Mouse (Mus musculus): ENCODE results near the gene Kank1.

Gene Kank1

DNA sequence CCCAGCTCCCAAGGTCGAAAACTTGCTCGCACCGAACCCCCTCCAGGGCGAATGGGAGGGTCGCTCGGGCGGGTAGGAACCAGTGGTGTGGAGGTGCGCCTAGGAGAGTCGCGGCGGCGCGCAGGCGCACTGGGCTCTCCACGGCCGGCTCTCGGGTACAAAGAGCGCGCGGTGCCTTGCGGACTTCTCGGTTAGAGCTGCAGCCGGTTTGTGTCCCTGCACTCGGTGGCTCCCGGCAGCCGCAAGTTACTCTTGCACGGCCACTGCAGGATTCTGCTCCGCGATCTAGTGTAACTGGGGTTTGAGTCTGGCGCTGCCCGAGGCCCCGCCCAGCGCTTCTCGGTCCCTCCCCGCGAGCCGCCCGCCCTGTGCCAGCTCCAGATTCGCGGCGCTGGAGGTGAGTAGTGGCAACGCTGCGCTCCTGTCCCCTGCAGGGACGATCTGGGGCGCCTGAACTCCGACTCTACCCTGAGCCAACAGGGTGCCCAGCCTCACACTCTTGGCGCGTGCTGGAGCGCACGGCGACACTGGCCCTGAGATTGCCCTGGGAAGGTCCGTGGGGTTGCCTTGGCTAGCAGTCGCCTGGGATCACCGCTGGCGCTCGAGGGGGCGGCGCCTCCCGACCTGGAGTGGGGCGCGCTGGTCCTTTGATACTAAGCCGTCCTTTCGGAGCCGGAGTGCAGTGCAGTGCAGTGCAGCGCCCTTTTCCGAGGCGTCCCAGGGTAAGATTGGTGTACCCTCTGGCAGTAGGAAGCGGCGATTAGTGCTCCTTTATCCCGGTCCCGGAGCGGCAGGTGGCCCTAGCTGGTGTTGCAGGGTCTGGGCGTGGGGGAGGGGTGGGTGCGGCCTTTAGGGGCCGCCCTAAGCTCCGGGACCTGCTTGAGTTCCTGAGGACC is at the start of gene Kank1:
Gene Kank1 (plus strand): TSS at position 380 of the 896 bp plus-strand sequence.
- DNase-seq (ENCODE audit: low spot score): peak; percentile 46

GRCm38 (mm10) chr19:25187681-25188080 is 49.1 kb upstream of the Kank1 start:
- no peak for DNase-seq (ENCODE audit: low spot score)

DNA sequence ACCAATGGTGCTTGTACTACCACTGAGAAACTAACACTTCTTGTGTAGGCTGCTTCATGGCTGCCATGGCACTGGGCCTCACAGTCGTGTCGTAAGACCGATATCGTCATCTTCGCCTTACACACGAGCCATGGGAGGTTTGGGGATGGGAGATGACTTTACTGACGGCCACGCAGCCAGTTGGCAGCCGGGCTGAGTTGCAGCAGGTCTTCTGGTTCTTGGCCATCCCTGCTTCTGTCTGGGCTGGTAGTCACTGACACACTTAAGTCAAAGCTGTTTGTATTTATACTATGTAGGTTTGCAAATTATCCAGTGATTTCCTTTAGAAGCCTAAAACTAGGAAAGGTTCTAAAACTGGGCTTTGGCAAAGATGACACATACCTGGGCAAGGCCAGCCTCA is 43.0 kb upstream of the Kank1 start:
- DNase-seq (ENCODE audit: low spot score): no peak

GRCm38 (mm10) chr19:25200081-25200860 is 36.5 kb upstream of the Kank1 start:
- no peak for DNase-seq (ENCODE audit: low spot score)

DNA sequence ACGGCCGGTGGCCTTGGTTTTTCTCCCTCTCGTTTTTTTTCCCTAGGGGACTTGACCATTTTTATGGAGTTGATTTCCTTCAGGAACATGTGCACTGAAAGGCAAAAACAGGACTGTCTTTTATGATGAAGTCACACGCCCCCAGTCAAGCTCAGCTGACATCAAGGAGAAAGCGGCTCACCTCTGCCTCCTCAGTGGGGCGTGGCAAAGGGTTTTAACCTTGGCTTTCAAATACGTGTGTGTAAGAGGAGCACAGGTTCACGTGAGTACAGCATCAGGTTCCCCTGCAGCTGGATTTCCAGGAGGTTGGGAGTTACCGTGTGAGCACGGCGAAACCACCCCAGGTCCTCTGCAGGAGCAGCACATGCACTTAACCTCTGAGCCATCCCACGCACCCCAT is 33.7 kb upstream of the Kank1 start:
- no peak for DNase-seq (ENCODE audit: low spot score)

GRCm38 (mm10) chr19:25206969-25207368 is 29.8 kb upstream of the Kank1 start:
- DNase-seq (ENCODE audit: low spot score): no peak

GRCm38 (mm10) chr19:25207731-25208361 is 28.9 kb upstream of the Kank1 start:
- DNase-seq (ENCODE audit: low spot score): no peak

GRCm38 (mm10) chr19:25208596-25209110 is 28.1 kb upstream of the Kank1 start:
- no peak for DNase-seq (ENCODE audit: low spot score)

DNA sequence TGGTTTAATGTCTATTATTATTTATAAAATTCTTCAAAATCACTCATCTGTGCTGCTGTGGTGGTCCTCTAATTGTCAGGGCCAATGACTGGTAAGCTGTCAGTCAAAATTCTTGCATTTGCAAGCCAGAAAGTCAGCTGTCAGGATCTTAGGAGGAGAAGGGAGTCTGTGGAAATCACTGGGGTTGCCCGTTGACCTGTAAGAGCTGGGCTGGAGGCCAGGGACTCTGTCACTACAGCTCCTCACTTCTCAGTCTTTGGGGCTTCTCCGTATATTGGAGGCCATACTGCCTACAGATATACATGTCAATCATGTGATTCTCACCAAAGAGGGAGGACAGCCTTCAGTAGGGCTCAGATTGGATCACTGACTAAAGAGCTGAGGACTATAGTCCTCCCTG is 16.2 kb upstream of the Kank1 start:
- no peak for DNase-seq (ENCODE audit: low spot score)

DNA sequence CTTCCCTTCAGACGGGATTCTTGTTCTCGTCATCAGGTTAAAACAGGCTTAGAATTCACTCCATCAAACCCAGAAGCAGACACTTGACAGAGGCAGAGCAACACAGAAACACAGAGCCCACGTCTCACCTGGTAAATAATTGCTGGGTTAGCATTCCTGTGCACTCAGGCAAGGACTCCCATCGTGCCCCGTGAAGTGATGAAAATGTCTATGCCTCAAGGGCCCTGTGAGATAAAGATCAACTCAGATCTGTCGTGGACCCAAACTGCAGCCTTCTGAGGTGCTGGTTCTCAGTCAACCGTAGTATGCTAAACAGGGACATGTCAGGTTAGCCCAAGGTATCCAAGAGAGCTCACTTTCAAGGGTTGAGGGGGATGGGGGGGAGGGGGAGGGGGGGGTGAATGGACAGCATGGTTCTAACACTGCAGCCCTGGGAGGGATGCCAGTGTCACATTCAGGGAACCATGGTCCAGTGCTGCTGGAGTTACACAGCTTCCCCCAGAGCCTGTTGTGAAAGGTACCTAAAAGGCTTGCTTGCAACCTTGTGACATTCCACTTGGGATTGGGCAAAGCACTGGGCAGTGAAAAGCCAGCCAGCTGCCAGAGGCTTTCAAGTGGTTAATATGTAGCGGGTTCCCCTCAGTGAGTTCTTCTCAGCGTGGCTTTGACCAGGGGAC is 14.7 kb upstream of the Kank1 start:
- DNase-seq (ENCODE audit: low spot score): no peak

DNA sequence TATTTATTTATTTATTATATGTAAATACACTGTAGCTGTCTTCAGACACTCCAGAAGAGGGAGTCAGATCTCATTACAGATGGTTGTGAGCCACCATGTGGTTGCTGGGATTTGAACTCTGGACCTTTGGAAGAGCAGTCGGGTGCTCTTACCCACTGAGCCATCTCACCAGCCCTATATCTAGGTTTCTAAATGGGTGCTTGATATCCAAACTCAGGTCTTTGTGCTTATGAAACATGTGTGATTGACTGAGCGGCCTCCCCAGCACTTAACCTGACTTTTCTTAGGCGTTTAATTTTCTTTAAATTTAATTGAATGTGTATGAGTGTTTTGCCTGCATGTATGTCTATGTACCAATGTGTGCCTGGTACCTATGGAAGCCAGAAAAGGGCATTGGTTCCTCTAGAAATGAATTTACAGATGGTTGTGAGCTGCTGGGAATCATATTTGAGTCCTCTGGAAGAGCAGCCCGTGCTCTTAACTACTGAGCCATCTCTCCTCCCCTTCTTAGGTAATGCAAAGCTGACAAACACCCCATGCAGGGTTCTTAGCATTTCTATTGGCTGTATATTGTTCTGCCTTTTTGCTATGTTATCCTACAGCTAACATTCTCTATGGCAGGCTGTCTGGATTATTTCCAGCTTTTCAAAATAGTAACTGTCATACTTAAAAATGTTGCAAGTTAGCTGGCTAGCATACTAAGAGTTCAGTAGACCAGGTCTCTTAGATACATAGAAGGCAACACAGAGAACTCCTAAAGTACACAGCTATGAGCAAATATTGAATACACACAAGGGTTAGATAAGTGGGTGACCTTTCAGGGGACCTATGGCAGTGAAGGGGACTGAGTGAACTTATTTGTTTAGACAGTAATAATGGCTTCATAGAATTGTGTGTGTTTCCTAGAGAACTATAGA is 6.5 kb upstream of the Kank1 start:
- DNase-seq (ENCODE audit: low spot score): no peak

DNA sequence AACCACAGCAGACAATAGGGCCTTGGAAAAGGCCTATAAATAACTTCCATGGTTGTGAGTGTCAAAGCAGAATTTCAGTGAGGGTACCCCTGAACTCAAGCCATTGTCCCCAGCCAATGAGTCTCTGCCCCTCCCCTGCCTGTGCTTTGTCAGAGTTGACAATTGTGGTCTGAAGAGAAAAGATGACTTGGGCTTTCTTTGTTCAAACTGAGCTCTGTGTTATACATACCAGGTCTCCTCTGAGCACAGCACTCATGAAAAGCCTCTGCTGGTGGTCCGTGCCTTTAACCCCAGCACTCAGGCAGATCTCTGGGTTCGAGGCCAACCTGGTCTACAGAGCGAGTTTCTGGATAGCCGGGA is 5.8 kb upstream of the Kank1 start:
- DNase-seq (ENCODE audit: low spot score): no peak

GRCm38 (mm10) chr19:25232032-25232431 is 4.7 kb upstream of the Kank1 start:
- DNase-seq (ENCODE audit: low spot score): no peak

DNA sequence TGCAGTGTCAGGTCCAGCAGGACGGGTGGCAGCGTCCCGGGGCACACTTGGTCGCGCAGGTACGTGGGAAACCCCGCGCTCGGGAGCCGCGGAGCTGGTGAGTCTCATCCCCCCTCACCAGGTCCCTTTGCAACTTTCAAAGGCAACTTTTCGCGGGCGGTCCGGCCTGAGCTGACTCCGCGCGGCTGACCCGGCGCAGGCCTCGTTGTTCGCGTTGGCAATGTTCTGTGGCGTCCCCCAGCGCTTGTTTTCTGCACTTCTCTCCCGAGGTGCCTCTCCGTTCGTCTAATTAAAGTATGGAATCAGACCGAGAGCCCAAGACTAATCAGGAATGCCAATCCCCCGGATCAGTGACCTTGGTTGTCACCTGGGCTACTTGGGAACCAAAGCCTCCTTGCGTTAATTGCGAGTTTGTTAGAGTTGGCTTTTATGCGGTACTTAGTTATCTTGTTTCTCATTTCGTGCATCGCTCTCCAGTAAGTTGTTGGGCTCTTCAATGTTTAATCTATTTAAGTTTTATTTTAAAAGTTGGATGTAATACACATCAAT is 791 bp downstream of the Kank1 start:
- no peak for DNase-seq (ENCODE audit: low spot score)

DNA sequence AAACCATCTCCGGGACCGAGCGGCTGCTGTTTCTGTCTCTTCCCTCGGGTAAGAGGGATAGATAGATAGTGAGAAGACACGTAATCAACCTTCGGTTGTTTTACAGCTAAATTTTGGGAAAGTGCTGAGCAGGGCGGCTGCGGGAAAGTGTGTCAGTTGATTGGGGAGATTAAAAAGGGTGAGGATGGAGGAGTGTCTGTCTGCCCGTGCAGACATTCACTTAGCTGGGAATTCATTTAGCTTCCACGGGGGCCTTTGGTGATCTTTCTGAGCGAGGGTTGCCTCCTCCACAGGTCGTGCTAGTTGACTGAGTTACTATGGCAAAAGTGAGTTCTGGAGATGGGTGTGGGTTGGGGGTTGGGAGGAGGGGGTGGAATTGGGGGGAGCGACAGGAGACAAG is 1.3 kb downstream of the Kank1 start:
- no peak for DNase-seq (ENCODE audit: low spot score)

DNA sequence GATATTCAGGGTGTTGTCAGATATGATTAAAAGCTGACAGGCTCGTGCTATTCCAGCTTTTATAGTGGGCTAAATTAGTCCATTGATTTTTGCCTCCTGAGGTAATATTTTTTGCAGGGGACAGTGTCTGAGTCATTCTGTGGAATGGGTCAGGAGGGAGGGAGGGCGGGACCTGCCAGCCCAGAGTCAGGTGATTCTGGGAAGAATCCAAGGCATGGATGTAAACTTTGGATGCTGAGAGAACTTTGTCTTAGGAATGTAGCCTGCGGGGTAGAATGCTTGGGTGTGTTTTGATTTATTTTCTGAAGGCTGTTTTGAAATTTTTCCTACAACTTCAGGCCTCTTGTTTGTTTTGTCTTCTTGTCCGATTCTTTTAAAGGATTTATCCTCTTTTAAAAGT is 6.8 kb downstream of the Kank1 start:
- no peak for DNase-seq (ENCODE audit: low spot score)

- no peak for DNase-seq (ENCODE audit: low spot score)
Measured at GRCm38 (mm10) chr19:25246062-25246461, 9.3 kb downstream of the Kank1 start.

- no peak for DNase-seq (ENCODE audit: low spot score)
Measured at GRCm38 (mm10) chr19:25247858-25248552, 11.2 kb downstream of the Kank1 start.

GRCm38 (mm10) chr19:25249230-25249629 is 12.5 kb downstream of the Kank1 start:
- no peak for DNase-seq (ENCODE audit: low spot score)

GRCm38 (mm10) chr19:25251610-25252140 is 14.9 kb downstream of the Kank1 start:
- no peak for DNase-seq (ENCODE audit: low spot score)

All from lung, postnatal 25 days (tissue).